Mouse (Mus musculus): ENCODE results near the gene Bloc1s2. TPM values are rescaled to one million over a fixed set of nuclear protein-coding genes. Genes with fewer than 3 reads are reported as not detected.

The Bloc1s2 gene
- 171 and 193 TPM in 2 replicates for total RNA-seq (2012; rRNA removed)
- 100 to 1,000 TPM in 1 of 2 experiments, not detected in 1; 151 TPM for polyA plus RNA-seq (2012; ENCODE audit: insufficient read depth in 1 of 2, insufficient read length in 2 of 2, low read depth in 1 of 2, low replicate concordance in 2 of 2, missing spikeins in 1 of 2)

GRCm38 (mm10) chr19:44145702-44146567 lies at the start of gene Bloc1s2:
Gene Bloc1s2, minus strand, starts transcription at chr19:44146446.
- peak; percentile 96 for DNase-seq (ENCODE audit: low read depth, low spot score)
- Histone ChIP-seq H3K36me3 (ENCODE audit: control insufficient read depth in 1 of 2, insufficient read depth in 2 of 2, low read length in 2 of 2) (peaks cover 16 to 36% of the 10 kb centered on the region in 2 experiments), H3K9me3 (replicated peaks; ENCODE audit: insufficient read depth, low read length) (no peaks in the 10 kb centered on the region), H3K27me3 (ENCODE audit: control insufficient read depth in 1 of 2, insufficient read depth in 2 of 2, low read length in 2 of 2) (peaks cover 8% of the 10 kb centered on the region in 2 experiments), H3K4me1 (ENCODE audit: control insufficient read depth in 1 of 2, insufficient read depth in 2 of 2, low read length in 2 of 2) (peaks cover 12 to 36% of the 10 kb centered on the region in 2 experiments), H3K79me2 (ENCODE audit: control insufficient read depth, insufficient read depth, low read length, poor library complexity) (peaks cover 24% of the 10 kb centered on the region), H3K27ac (ENCODE audit: control insufficient read depth, low read depth, low read length) (peak within 1 kb of the TSS; percentile 74), H3K4me3 (ENCODE audit: control insufficient read depth in 1 of 2, insufficient read depth in 1 of 2, low read depth in 2 of 2, low read length in 2 of 2) (peak within 1 kb of the TSS; percentile 73 to 83), H3K9ac (ENCODE audit: control insufficient read depth, low read depth, low read length, poor library complexity, severe bottlenecking) (peak within 1 kb of the TSS; percentile 83)
- TF ChIP-seq TBP (IDR thresholded peaks at IDR 0.05; ENCODE audit: low read depth, low read length) (peak; percentile 71), EP300 (IDR thresholded peaks at IDR 0.05; ENCODE audit: low read depth in 1 of 2, low read length in 2 of 2) (peak in 1 of 2 experiments; percentile 42; a peak in 1 of 4 replicates), GATA1 (IDR thresholded peaks at IDR 0.05; ENCODE audit: low read depth, low read length) (no peak), UBTF (IDR thresholded peaks at IDR 0.05; ENCODE audit: borderline replicate concordance, insufficient read depth, low read depth, low read length) (no peak), TAL1 (IDR thresholded peaks at IDR 0.05; ENCODE audit: low read length) (no peak), MYC (IDR thresholded peaks at IDR 0.05; ENCODE audit: low read depth, low read length) (peak; percentile 54; the same call in 1 of the 2 replicates), ZNF384 (IDR thresholded peaks at IDR 0.05; ENCODE audit: low read depth, low read length) (no peak), CHD2 (IDR thresholded peaks at IDR 0.05; ENCODE audit: low read length) (no peak), ETS1 (IDR thresholded peaks at IDR 0.05; ENCODE audit: low read depth, low read length) (peak; percentile 46; the same call in 1 of the 2 replicates), ZKSCAN1 (IDR thresholded peaks at IDR 0.05; ENCODE audit: low read depth, low read length) (no peak), JUND (IDR thresholded peaks at IDR 0.05; ENCODE audit: low read depth, low read length) (no peak), MAFK (IDR thresholded peaks at IDR 0.05; ENCODE audit: borderline replicate concordance, low read depth, low read length) (no peak), E2F4 (IDR thresholded peaks at IDR 0.05; ENCODE audit: borderline replicate concordance, low read depth, low read length) (no peak), NELFE (IDR thresholded peaks at IDR 0.05; ENCODE audit: low read depth, low read length) (peak; percentile 92), MEF2A (IDR thresholded peaks at IDR 0.05; ENCODE audit: extremely low read depth, insufficient replicate concordance, low read depth, low read length, poor library complexity, severe bottlenecking) (no peak), SMC3 (IDR thresholded peaks at IDR 0.05; ENCODE audit: low read depth, low read length) (no peak), HCFC1 (IDR thresholded peaks at IDR 0.05; ENCODE audit: low read depth, low read length) (peak; percentile 83), POLR2A (IDR thresholded peaks at IDR 0.05; ENCODE audit: control insufficient read depth in 1 of 2, insufficient read depth in 1 of 2, low read depth in 1 of 2, low read length in 2 of 2, poor library complexity in 1 of 2) (peak; percentile 91 to 93), POLR2AphosphoS2 (IDR thresholded peaks at IDR 0.05; ENCODE audit: low read length) (peak; percentile 92), GABPA (IDR thresholded peaks at IDR 0.05; ENCODE audit: low read depth, low read length) (no peak), MXI1 (IDR thresholded peaks at IDR 0.05; ENCODE audit: low read depth, low read length) (peak; percentile 70), KAT2A (conservative IDR thresholded peaks at IDR 0.05; ENCODE audit: low read depth, low read length) (no peak; the same call in 1 of the 2 replicates), RCOR1 (IDR thresholded peaks at IDR 0.05; ENCODE audit: low read depth, low read length) (no peak), MAX (IDR thresholded peaks at IDR 0.05; ENCODE audit: low read length) (peak; percentile 80), USF2 (IDR thresholded peaks at IDR 0.05; ENCODE audit: borderline replicate concordance in 1 of 2, insufficient read depth in 1 of 2, low read depth in 1 of 2, low read length in 2 of 2) (no peak), MYB (IDR thresholded peaks at IDR 0.05; ENCODE audit: low read depth, low read length) (no peak), USF1 (IDR thresholded peaks at IDR 0.05; ENCODE audit: low read depth, low read length) (no peak), ELF1 (IDR thresholded peaks at IDR 0.05; ENCODE audit: low read depth, low read length) (peak; percentile 96), MAZ (IDR thresholded peaks at IDR 0.05; ENCODE audit: low read depth, low read length) (peak; percentile 83), BHLHE40 (IDR thresholded peaks at IDR 0.05; ENCODE audit: borderline replicate concordance, low read depth, low read length) (no peak), CTCF (IDR thresholded peaks at IDR 0.05 in 2 of 3, conservative IDR thresholded peaks at IDR 0.05 in 1 of 3; ENCODE audit: control insufficient read depth in 1 of 3, insufficient read depth in 1 of 3, low read depth in 2 of 3, low read length in 3 of 3, poor library complexity in 1 of 3, severe bottlenecking in 1 of 3) (no peak), TCF12 (IDR thresholded peaks at IDR 0.05; ENCODE audit: low read depth, low read length) (peak; percentile 72), POLR2AphosphoS5 (IDR thresholded peaks at IDR 0.05; ENCODE audit: borderline replicate concordance, low read depth, low read length) (no peak), SIN3A (IDR thresholded peaks at IDR 0.05; ENCODE audit: low read length) (peak; percentile 79; the same call in 1 of the 2 replicates), ZMIZ1 (IDR thresholded peaks at IDR 0.05; ENCODE audit: low read depth, low read length) (peak; percentile 87)

Measured in MEL (cell line).